Mouse (Mus musculus) intestine, embryonic 16.5 days (tissue): Measurements from ENCODE around the gene Atr. TPM values are rescaled to one million over a fixed set of nuclear protein-coding genes. Genes with fewer than 3 reads are reported as not detected.

Source experiments
- ATAC-seq: fragments of 200-750 bp; cut with Nextera tagmentation; 2 replicates; pipeline ENCODE4 v1.8.0; 2017; ENCODE audit warnings: moderate TSS enrichment, moderate library complexity
- H3K27ac ChIP-seq: fragments of 300-500 bp; sonication (generic); 2 replicates; pipeline ENCODE4 v1.5.1; 2014; ENCODE audit warnings: mild to moderate bottlenecking, low read length
- H3K27me3 ChIP-seq: fragments of 300-500 bp; sonication (generic); replicated peaks from 2 replicates; pipeline ENCODE4 v1.6.1; 2014; ENCODE audit warnings: low read length, control low read depth, mixed read lengths; ENCODE audit not compliant: control insufficient read depth, insufficient read depth
- H3K36me3 ChIP-seq: fragments of 300-500 bp; sonication (generic); 2 replicates; pipeline ENCODE4 v1.6.1; 2014; ENCODE audit warnings: low read length, control low read depth; ENCODE audit not compliant: control insufficient read depth, insufficient read depth
- H3K4me1 ChIP-seq: fragments of 300-500 bp; sonication (generic); 2 replicates; pipeline ENCODE4 v1.6.1; 2014; ENCODE audit warnings: low read length, control low read depth, mixed read lengths; ENCODE audit not compliant: control insufficient read depth, insufficient read depth
- H3K4me2 ChIP-seq: fragments of 300-500 bp; sonication (generic); 2 replicates; pipeline ENCODE4 v1.6.1; 2014; ENCODE audit warnings: low read depth, low read length, control low read depth
- H3K4me3 ChIP-seq: fragments of 300-500 bp; sonication (generic); 2 replicates; pipeline ENCODE4 v1.5.1; 2014; ENCODE audit warnings: mild to moderate bottlenecking, low read length
- H3K9ac ChIP-seq: fragments of 300-500 bp; sonication (generic); 2 replicates; pipeline ENCODE4 v1.6.1; 2014; ENCODE audit warnings: low read depth, low read length
- H3K9me3 ChIP-seq: fragments of 300-500 bp; sonication (generic); 2 replicates; pipeline ENCODE4 v1.6.1; 2016; ENCODE audit warnings: low read length, control low read depth; ENCODE audit not compliant: control insufficient read depth
- WGBS: fragments of 180-500 bp; shearing (Covaris S2); extraction: QIAGEN DNeasy Blood & Tissue Kit; methylation state at CpG from one replicate; pipeline ENCODE4 v1.1.7; 2014; 5-methylcytosine and 5-hydroxymethylcytosine counted together
- polyA plus RNA-seq: library from polyadenylated mRNA; unstranded; fragments of >200 nt; fragmentation: Nextera tagmentation; extraction: Ambion mirVana; gene quantifications from 2 replicates; pipeline ENCODE4 v1.2.1, GENCODE M21; 2015

Atr gene
- 7.8 TPM in 2 replicates for polyA plus RNA-seq

DNA sequence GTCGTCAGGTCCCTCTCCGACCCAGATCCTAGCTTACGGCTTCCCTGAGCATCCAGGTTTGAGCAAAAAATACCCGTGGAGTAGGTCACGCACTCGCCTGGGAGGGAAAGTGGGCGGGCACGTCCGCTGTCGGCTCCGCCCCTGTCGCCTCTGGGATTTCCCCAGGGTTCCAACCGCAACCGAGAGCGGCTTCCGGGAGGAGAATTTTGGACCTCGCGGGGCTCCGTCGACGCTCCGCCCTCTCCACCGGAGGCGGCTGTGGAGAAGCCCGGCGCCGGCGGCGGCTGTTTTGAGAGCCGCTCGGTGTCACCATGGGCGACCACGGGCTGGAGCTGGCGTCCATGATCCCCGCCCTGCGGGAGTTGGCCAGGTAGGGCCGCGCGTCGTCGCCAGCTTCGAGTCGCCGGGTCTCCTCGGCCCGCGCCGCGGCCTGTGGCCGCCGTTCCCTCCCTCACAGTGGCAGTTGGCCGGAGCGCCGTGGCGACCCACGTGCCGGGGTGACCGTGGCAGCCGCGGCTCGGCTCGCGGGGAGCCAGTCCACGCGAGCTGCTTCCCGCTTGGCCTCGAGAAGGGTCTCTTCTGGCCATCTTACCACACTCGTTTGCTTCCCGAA, at the start of gene Atr:
Gene Atr, plus strand, starts transcription at position 184 of the 613 bp plus-strand sequence.
- Histone ChIP-seq H3K4me2 (peak within 1 kb of the TSS; percentile 88), H3K9me3 (no peaks in the 10 kb centered on the region), H3K4me1 (no peaks in the 10 kb centered on the region), H3K27ac (peak within 1 kb of the TSS; percentile 33), H3K27me3 (no peaks in the 10 kb centered on the region), H3K9ac (peak within 1 kb of the TSS; percentile 85), H3K4me3 (peak within 1 kb of the TSS; percentile 98), H3K36me3 (no peaks in the 10 kb centered on the region)
- WGBS: under 1% methylated on average over 68 of the region's 69 CpGs
- ATAC-seq: peak; percentile 86

- no peaks in the 10 kb centered on the region for H3K36me3 ChIP-seq
- no peak for ATAC-seq
- H3K9ac ChIP-seq: no peak overlapping the region
- no peaks in the 10 kb centered on the region for H3K4me1 ChIP-seq
- H3K4me3 ChIP-seq: no peak overlapping the region
- 74% methylated on average over 4 of the region's 4 CpGs for WGBS
- no peaks in the 10 kb centered on the region for H3K9me3 ChIP-seq
- H3K4me2 ChIP-seq: no peak overlapping the region
- no peak overlapping the region for H3K27ac ChIP-seq
- H3K27me3 ChIP-seq: no peaks in the 10 kb centered on the region
Observed at GRCm38 (mm10) chr9:95809596-95809995, 47.8 kb upstream of the Atr start.

DNA sequence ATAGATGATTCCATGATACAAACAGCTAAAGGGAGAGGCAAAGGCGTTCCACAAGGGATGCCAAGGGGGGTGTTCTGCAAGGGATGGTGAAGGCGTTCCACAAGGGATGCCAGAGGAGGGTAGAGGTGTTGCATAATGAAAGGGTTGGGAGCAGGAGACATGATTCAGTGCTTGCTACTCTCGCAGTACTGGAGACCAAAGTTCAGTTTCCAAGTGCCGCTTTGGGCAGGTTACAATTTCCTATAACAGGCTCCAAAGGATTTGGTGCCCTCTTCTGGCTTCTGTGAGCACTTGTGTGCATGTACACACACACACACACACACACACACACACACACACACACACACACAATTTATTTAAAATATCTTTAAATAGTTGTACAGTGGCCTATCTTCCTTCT, 45.6 kb upstream of the Atr start:
- H3K27ac ChIP-seq: no peak overlapping the region
- no peak for ATAC-seq
- H3K9me3 ChIP-seq: no peaks in the 10 kb centered on the region
- no peaks in the 10 kb centered on the region for H3K36me3 ChIP-seq
- H3K9ac ChIP-seq: no peak overlapping the region
- 0 out of 2 replicates have a peak, but pooled peaks cover 2% of the 10 kb centered on the region for H3K4me1 ChIP-seq
- no peak overlapping the region for H3K4me3 ChIP-seq
- H3K27me3 ChIP-seq: no peaks in the 10 kb centered on the region
- no peak overlapping the region for H3K4me2 ChIP-seq
- 84% methylated on average over 4 of the region's 4 CpGs for WGBS

- Histone ChIP-seq H3K27me3 (no peaks in the 10 kb centered on the region), H3K27ac (peak overlapping the region; percentile 46), H3K9me3 (no peaks in the 10 kb centered on the region), H3K9ac (peak overlapping the region; percentile 59), H3K4me1 (0 out of 2 replicates have a peak, but pooled peaks cover 2% of the 10 kb centered on the region), H3K36me3 (no peaks in the 10 kb centered on the region), H3K4me2 (peak overlapping the region; percentile 28; the same call in 1 of the 2 replicates), H3K4me3 (peak overlapping the region; percentile 25)
- 65% methylated on average over 20 of the region's 20 CpGs for WGBS
- no peak for ATAC-seq
Observed at GRCm38 (mm10) chr9:95813721-95814531, 43.5 kb upstream of the Atr start.

DNA sequence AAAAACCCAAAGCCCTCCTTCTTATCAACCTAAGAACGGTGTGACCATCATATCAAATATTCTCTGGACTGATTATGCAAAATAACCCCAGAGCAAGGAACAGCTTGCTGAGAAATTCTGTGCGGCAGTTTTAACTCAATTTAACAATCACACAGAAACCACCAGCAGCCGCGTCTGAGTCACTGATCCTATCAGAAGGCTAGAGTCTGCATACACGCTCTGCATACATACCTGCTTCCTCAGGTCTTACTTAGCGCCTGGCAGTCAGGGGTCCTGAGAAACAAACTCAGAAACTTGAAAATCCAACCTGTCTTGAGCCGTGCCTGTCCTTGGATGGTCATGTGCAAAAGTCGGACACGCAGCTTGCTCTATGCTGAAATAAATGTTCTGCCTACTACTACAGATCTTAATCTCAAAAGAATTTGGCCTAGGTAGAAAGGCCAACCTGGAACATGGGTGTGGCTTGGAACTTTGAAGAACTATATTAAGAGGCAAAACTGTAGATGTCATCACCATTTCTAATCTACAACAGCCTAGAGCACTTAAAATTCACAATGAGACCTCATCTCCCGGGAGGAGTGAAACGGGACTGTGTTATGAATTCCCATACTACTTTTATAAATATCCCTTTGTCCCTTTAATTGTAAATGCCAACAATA, 42.3 kb upstream of the Atr start:
- H3K4me2 ChIP-seq: peak overlapping the region; percentile 2; the same call in 1 of the 2 replicates
- WGBS: 64% methylated on average over 11 of the region's 11 CpGs
- H3K27me3 ChIP-seq: no peaks in the 10 kb centered on the region
- H3K9ac ChIP-seq: 0 out of 2 replicates have a peak overlapping the region, but pooled peaks have one; percentile 23
- H3K9me3 ChIP-seq: no peaks in the 10 kb centered on the region
- ATAC-seq: peak; percentile 80
- 0 out of 2 replicates have a peak, but pooled peaks cover 2% of the 10 kb centered on the region for H3K4me1 ChIP-seq
- H3K36me3 ChIP-seq: no peaks in the 10 kb centered on the region
- H3K4me3 ChIP-seq: peak overlapping the region; percentile 20
- H3K27ac ChIP-seq: peak overlapping the region; percentile 78

- Histone ChIP-seq H3K27ac (no peak overlapping the region), H3K27me3 (no peaks in the 10 kb centered on the region), H3K9ac (no peak overlapping the region), H3K4me2 (0 out of 2 replicates have a peak overlapping the region, but pooled peaks have one; percentile 31), H3K4me3 (no peak overlapping the region), H3K9me3 (no peaks in the 10 kb centered on the region), H3K4me1 (0 out of 2 replicates have a peak, but pooled peaks cover 2% of the 10 kb centered on the region), H3K36me3 (no peaks in the 10 kb centered on the region)
- WGBS: 61% methylated on average over 4 of the region's 4 CpGs
- peak; percentile 96 for ATAC-seq
Observed at GRCm38 (mm10) chr9:95815706-95816105, 41.7 kb upstream of the Atr start.

DNA sequence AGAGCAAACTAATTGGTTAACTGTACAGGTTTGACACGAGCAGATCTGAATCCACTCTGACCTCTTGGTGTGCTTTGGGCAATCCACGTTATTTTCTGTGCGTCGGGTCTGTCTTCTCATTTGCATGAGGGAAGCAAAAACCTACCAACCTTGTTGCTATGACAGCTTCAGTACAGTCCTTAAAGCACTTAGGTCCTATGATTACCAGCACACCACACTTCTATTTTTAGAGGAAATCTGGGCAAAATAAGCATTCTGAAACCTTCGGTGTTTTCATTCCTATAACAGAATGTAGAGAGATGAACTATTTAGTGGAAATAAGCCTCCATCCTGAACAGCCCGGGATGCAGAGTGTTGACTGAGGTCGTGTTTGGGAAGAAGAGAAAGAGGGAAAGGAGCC, 34.9 kb upstream of the Atr start:
- WGBS: 81% methylated on average over 7 of the region's 7 CpGs
- Histone ChIP-seq H3K4me3 (no peak overlapping the region), H3K9ac (no peak overlapping the region), H3K27ac (no peak overlapping the region), H3K36me3 (no peaks in the 10 kb centered on the region), H3K27me3 (no peaks in the 10 kb centered on the region), H3K4me1 (peaks cover 7% of the 10 kb centered on the region; the same call in 1 of the 2 replicates), H3K9me3 (no peaks in the 10 kb centered on the region), H3K4me2 (no peak overlapping the region)
- no peak for ATAC-seq

DNA sequence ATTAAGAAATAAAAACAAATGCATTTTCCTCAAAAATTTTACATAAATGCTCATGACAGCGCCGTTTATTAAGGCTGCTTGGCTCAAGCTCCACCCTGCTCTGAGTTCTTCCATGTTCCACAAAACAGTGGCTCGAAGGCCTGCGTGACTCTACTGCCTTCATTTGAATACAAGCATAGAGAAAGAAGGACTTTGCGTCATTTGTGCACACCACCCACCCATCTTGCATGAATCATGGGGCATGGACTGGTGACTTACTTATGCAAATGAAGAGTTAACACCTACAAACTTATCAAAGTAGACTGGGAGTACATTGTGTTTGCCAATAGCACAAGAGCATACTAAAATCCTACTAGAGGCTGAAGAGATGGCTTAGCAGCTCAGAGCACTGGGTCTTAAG, 29.8 kb upstream of the Atr start:
- Histone ChIP-seq H3K4me1 (peaks cover 4% of the 10 kb centered on the region; the same call in 1 of the 2 replicates), H3K9me3 (no peaks in the 10 kb centered on the region), H3K27ac (no peak overlapping the region), H3K27me3 (no peaks in the 10 kb centered on the region), H3K9ac (no peak overlapping the region), H3K4me3 (no peak overlapping the region), H3K36me3 (no peaks in the 10 kb centered on the region), H3K4me2 (no peak overlapping the region)
- 88% methylated on average over 5 of the region's 5 CpGs for WGBS
- ATAC-seq: no peak

DNA sequence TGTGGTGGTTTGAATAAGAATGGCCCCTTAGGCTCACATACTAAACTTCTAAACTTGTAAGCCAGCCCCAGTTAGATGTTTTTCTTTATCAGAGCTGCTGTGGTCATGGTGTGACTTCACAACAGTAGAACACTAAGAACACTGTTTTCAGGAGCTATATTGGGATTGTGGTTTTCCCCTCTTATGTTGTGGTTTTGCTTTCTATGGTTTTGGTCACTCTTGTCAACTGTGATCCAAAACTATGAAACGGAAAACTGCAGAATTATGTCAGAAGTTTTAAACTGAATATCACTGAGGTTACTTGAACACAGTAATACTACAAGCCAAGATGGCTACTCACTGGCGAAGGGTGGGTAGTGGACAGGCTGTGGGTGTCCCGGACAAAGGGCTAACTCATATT, 24.6 kb upstream of the Atr start:
- WGBS: 88% methylated on average over 3 of the region's 3 CpGs
- Histone ChIP-seq H3K4me1 (peaks cover 8% of the 10 kb centered on the region), H3K9ac (no peak overlapping the region), H3K27me3 (no peaks in the 10 kb centered on the region), H3K9me3 (no peaks in the 10 kb centered on the region), H3K4me3 (no peak overlapping the region), H3K27ac (no peak overlapping the region), H3K4me2 (no peak overlapping the region), H3K36me3 (no peaks in the 10 kb centered on the region)
- no peak for ATAC-seq
